Comparison of ENCODE assay signal across 15 mouse cellular contexts in the genomic region with DNA sequence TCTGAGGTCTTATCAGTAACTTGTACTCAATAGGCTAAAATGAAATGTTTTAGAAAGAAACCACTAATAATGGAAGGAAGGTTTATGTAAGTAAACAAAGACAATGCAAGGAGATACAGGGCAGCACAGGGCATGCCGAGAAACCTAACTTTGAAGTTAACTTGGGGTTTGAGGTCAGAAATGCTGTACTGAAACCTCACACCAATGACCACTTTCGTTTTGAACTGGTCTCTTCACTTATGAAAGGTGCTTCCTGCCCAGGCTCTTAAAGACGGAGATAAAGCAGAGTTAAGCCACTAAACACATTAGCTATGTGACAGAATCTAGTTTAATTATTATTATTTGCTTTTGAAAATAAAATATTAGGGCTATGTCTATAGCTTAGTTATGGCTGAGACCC.
"Had no signal": no experiment of that assay in that cellular context is flagged by ENCODE, and none has a peak within 500 bp of the region (broad histone marks: within the 10 kb centered on the region; RNA-seq: fewer than 3 reads in every experiment).

No protein-coding gene starts in this region.

- DNase-seq: kidney, adult 2 months; kidney, postnatal 25 days; lung, adult 2 months; lung, postnatal 36 days; right cerebral cortex, adult 18-20 months; right cerebral cortex, postnatal 25 days; thymus, postnatal 4 days had no signal

- H3K36me3 ChIP-seq: limb, embryonic 10.5 days; liver, embryonic 15.5 days; neural tube, embryonic 12.5 days had no signal

- H3K27me3 ChIP-seq: liver, embryonic 15.5 days had no signal

- H3K27ac ChIP-seq: left cerebral cortex, adult 2 months; limb, embryonic 10.5 days; liver, embryonic 15.5 days; neural tube, embryonic 12.5 days; stomach, postnatal 0 days had no signal

- H3K9ac ChIP-seq: liver, embryonic 15.5 days; neural tube, embryonic 12.5 days had no signal

- H3K4me3 ChIP-seq: left cerebral cortex, adult 2 months; limb, embryonic 10.5 days; liver, embryonic 15.5 days; myocyte; neural tube, embryonic 12.5 days had no signal

- ATAC-seq: lung, postnatal 0 days had no signal

- H3K4me2 ChIP-seq: liver, embryonic 11.5 days; liver, embryonic 15.5 days; neural tube, embryonic 12.5 days had no signal

- H3K9me3 ChIP-seq: limb, embryonic 10.5 days; liver, embryonic 15.5 days; neural tube, embryonic 12.5 days had no signal

- H3K4me1 ChIP-seq: liver, embryonic 15.5 days had no signal
